Mouse (Mus musculus): ENCODE measurements around the gene Noa1. TPM values are rescaled to one million over a fixed set of nuclear protein-coding genes. Genes with fewer than 3 reads are reported as not detected.

The Noa1 gene
- polyA plus RNA-seq (2015; fragmentation: Nextera tagmentation; extraction: Ambion mirVana): 30.3 and 31.3 TPM in 2 replicates

GRCm38 (mm10) chr5:77309924-77310772 is at the start of gene Noa1, which contains the start of gene Polr2b:
Noa1 (minus strand) TSS chr5:77310084.
Polr2b (plus strand) TSS chr5:77310147.
- peak within 1 kb of the TSS; percentile 100 for H3K4me2 ChIP-seq (replicated peaks)
- peak within 1 kb of the TSS; percentile 95 for H3K4me3 ChIP-seq (replicated peaks)
- peaks cover 42% of the 10 kb centered on the region for H3K36me3 ChIP-seq
- H3K4me1 ChIP-seq (replicated peaks): peaks cover 33% of the 10 kb centered on the region
- H3K27me3 ChIP-seq: no peaks in the 10 kb centered on the region
- H3K9me3 ChIP-seq: no peaks in the 10 kb centered on the region
- under 1% methylated on average over 85 of the region's 85 CpGs for WGBS
- peak within 1 kb of the TSS; percentile 93 for H3K27ac ChIP-seq
- H3K9ac ChIP-seq (replicated peaks): peak within 1 kb of the TSS; percentile 91
- ATAC-seq: peak; percentile 96

- Histone ChIP-seq H3K4me2 (replicated peaks) (peak overlapping the region; percentile 52), H3K9ac (replicated peaks) (peak overlapping the region; percentile 42; the same call in 1 of the 2 replicates), H3K36me3 (no peaks in the 10 kb centered on the region), H3K27ac (no peak overlapping the region), H3K27me3 (peaks cover 25% of the 10 kb centered on the region), H3K4me1 (replicated peaks) (peaks cover 19% of the 10 kb centered on the region), H3K4me3 (replicated peaks) (peak overlapping the region; percentile 32), H3K9me3 (no peaks in the 10 kb centered on the region)
- WGBS: 2% methylated on average over 10 of the region's 10 CpGs
- peak; percentile 41; the same call in 1 of the 2 replicates for ATAC-seq
Observed at GRCm38 (mm10) chr5:77358347-77358746, 48.5 kb upstream of the Noa1 start.

- Histone ChIP-seq H3K27me3 (peaks cover 25% of the 10 kb centered on the region), H3K9ac (replicated peaks) (peak overlapping the region; percentile 42), H3K4me3 (replicated peaks) (peak overlapping the region; percentile 32), H3K4me1 (replicated peaks) (peaks cover 19% of the 10 kb centered on the region), H3K9me3 (no peaks in the 10 kb centered on the region), H3K27ac (no peak overlapping the region; the same call in 1 of the 2 replicates), H3K36me3 (no peaks in the 10 kb centered on the region), H3K4me2 (replicated peaks) (peak overlapping the region; percentile 52)
- 17% methylated on average over 22 of the region's 22 CpGs for WGBS
- ATAC-seq: peak; percentile 53
Observed at GRCm38 (mm10) chr5:77357405-77358149, 47.7 kb upstream of the Noa1 start.

- Histone ChIP-seq H3K9ac (replicated peaks) (no peak overlapping the region), H3K27me3 (peaks cover 25% of the 10 kb centered on the region), H3K4me3 (replicated peaks) (no peak overlapping the region), H3K36me3 (peaks cover 4% of the 10 kb centered on the region; the same call in 1 of the 2 replicates), H3K9me3 (no peaks in the 10 kb centered on the region), H3K4me2 (replicated peaks) (no peak overlapping the region), H3K4me1 (replicated peaks) (peaks cover 19% of the 10 kb centered on the region), H3K27ac (no peak overlapping the region)
- WGBS: 83% methylated on average over 19 of the region's 19 CpGs
- no peak for ATAC-seq
Observed at GRCm38 (mm10) chr5:77355307-77356265, 45.7 kb upstream of the Noa1 start.

GRCm38 (mm10) chr5:77354361-77354787 is 44.5 kb upstream of the Noa1 start:
- peak; percentile 64 for ATAC-seq
- H3K27ac ChIP-seq: no peak overlapping the region
- peak overlapping the region; percentile 48 for H3K4me2 ChIP-seq (replicated peaks)
- no peaks in the 10 kb centered on the region for H3K9me3 ChIP-seq
- H3K9ac ChIP-seq (replicated peaks): 0 out of 2 replicates have a peak overlapping the region, but pooled peaks have one; percentile 45
- WGBS: 10% methylated on average over 16 of the region's 16 CpGs
- peaks cover 13% of the 10 kb centered on the region for H3K36me3 ChIP-seq
- H3K27me3 ChIP-seq: peaks cover 25% of the 10 kb centered on the region
- H3K4me1 ChIP-seq (replicated peaks): peaks cover 19% of the 10 kb centered on the region
- peak overlapping the region; percentile 19; the same call in 1 of the 2 replicates for H3K4me3 ChIP-seq (replicated peaks)

- 76% methylated on average over 9 of the region's 9 CpGs for WGBS
- ATAC-seq: no peak
Observed at GRCm38 (mm10) chr5:77351691-77352090, 41.8 kb upstream of the Noa1 start.

GRCm38 (mm10) chr5:77349971-77350658 is 40.2 kb upstream of the Noa1 start:
- Histone ChIP-seq H3K4me3 (replicated peaks) (no peak overlapping the region), H3K36me3 (peaks cover 54% of the 10 kb centered on the region)
- 94% methylated on average over 15 of the region's 15 CpGs for WGBS

More at GRCm38 (mm10) chr5:77351691-77352090, 41.8 kb upstream of the Noa1 start:
- H3K9me3 ChIP-seq: no peaks in the 10 kb centered on the region
- H3K4me1 ChIP-seq (replicated peaks): peaks cover 8% of the 10 kb centered on the region
- H3K4me2 ChIP-seq (replicated peaks): no peak overlapping the region
- H3K27ac ChIP-seq: no peak overlapping the region
- H3K9ac ChIP-seq (replicated peaks): no peak overlapping the region
- H3K4me3 ChIP-seq (replicated peaks): no peak overlapping the region
- peaks cover 40% of the 10 kb centered on the region for H3K36me3 ChIP-seq
- H3K27me3 ChIP-seq: peaks cover 17% of the 10 kb centered on the region

GRCm38 (mm10) chr5:77348901-77349300 is 39.0 kb upstream of the Noa1 start:
- Histone ChIP-seq H3K27me3 (0 out of 2 replicates have a peak, but pooled peaks cover 2% of the 10 kb centered on the region), H3K27ac (no peak overlapping the region), H3K4me2 (replicated peaks) (no peak overlapping the region), H3K4me1 (replicated peaks) (no peaks in the 10 kb centered on the region), H3K9me3 (no peaks in the 10 kb centered on the region), H3K9ac (replicated peaks) (no peak overlapping the region), H3K4me3 (replicated peaks) (no peak overlapping the region), H3K36me3 (peaks cover 64% of the 10 kb centered on the region)
- 96% methylated on average over 8 of the region's 8 CpGs for WGBS
- no peak for ATAC-seq

More at GRCm38 (mm10) chr5:77349971-77350658, 40.2 kb upstream of the Noa1 start:
- H3K27ac ChIP-seq: no peak overlapping the region
- ATAC-seq: no peak; the same call in 1 of the 2 replicates
- peaks cover 8% of the 10 kb centered on the region for H3K4me1 ChIP-seq (replicated peaks)
- no peak overlapping the region for H3K4me2 ChIP-seq (replicated peaks)
- no peaks in the 10 kb centered on the region for H3K9me3 ChIP-seq
- H3K9ac ChIP-seq (replicated peaks): no peak overlapping the region
- H3K27me3 ChIP-seq: peaks cover 5% of the 10 kb centered on the region

- Histone ChIP-seq H3K9me3 (no peaks in the 10 kb centered on the region), H3K4me2 (replicated peaks) (no peak overlapping the region), H3K36me3 (peaks cover 91% of the 10 kb centered on the region), H3K27me3 (no peaks in the 10 kb centered on the region), H3K9ac (replicated peaks) (no peak overlapping the region), H3K27ac (no peak overlapping the region), H3K4me1 (replicated peaks) (no peaks in the 10 kb centered on the region), H3K4me3 (replicated peaks) (no peak overlapping the region)
- no peak for ATAC-seq
- WGBS: 89% methylated on average over 4 of the region's 4 CpGs
Observed at GRCm38 (mm10) chr5:77340033-77340432, 30.1 kb upstream of the Noa1 start.

- Histone ChIP-seq H3K9me3 (no peaks in the 10 kb centered on the region), H3K27me3 (no peaks in the 10 kb centered on the region), H3K27ac (no peak overlapping the region), H3K4me1 (replicated peaks) (no peaks in the 10 kb centered on the region), H3K9ac (replicated peaks) (no peak overlapping the region), H3K36me3 (peaks cover 86% of the 10 kb centered on the region), H3K4me3 (replicated peaks) (no peak overlapping the region), H3K4me2 (replicated peaks) (no peak overlapping the region)
- WGBS: 79% methylated on average over 5 of the region's 5 CpGs
- no peak for ATAC-seq
Observed at GRCm38 (mm10) chr5:77330154-77330553, 20.3 kb upstream of the Noa1 start.

All from midbrain, embryonic 13.5 days (tissue).